Mouse (Mus musculus) frontal cortex, adult 2 months (tissue): Measurements from ENCODE around the gene Zfp989. TPM values are rescaled to one million over a fixed set of nuclear protein-coding genes. Genes with fewer than 3 reads are reported as not detected.
"Not testable (repeated sequence)": the region's sequence is repeated elsewhere in the genome, so short reads cannot be mapped to it uniquely, and the experiment has no call there.

Source experiments
- DNase-seq, 2 experiments: peaks; one replicate each; pipeline ENCODE4 v3.0.0; 2022; ENCODE audit warnings: low spot score in 1 of 2; ENCODE audit errors: extremely low spot score in 1 of 2
- polyA plus RNA-seq: library from polyadenylated mRNA; depleted of rRNA; stranded (reverse); fragments of >200 nt; gene quantifications from 2 replicates; pipeline ENCODE4 v1.2.3, GENCODE M21; 2012; rRNA removed

Zfp989 gene
- not detected in 2 replicates for polyA plus RNA-seq

DNA sequence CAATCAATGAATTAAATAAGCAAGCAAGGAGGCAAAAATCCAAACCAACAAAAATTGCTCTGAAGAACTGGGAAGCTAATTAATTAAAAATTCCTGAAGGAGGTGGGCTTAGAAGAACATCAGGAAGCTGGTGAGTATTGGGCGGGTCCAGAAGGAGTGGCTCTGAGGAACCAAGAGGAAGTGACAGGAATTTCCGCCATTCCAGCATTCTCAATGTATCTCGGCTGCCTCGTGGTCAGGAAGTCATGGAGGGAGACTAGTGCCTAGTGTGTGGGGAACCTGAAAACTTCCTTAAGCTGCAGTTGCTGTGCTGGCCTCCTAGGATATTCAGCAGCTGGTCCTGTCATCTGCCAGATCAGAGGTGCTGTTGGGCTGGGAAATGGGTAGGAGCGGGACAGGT, at the start of gene Zfp989:
TSS of gene Zfp989 (plus strand) at position 220 of the 400 bp plus-strand sequence.
- not testable (repeated sequence) for DNase-seq

DNA sequence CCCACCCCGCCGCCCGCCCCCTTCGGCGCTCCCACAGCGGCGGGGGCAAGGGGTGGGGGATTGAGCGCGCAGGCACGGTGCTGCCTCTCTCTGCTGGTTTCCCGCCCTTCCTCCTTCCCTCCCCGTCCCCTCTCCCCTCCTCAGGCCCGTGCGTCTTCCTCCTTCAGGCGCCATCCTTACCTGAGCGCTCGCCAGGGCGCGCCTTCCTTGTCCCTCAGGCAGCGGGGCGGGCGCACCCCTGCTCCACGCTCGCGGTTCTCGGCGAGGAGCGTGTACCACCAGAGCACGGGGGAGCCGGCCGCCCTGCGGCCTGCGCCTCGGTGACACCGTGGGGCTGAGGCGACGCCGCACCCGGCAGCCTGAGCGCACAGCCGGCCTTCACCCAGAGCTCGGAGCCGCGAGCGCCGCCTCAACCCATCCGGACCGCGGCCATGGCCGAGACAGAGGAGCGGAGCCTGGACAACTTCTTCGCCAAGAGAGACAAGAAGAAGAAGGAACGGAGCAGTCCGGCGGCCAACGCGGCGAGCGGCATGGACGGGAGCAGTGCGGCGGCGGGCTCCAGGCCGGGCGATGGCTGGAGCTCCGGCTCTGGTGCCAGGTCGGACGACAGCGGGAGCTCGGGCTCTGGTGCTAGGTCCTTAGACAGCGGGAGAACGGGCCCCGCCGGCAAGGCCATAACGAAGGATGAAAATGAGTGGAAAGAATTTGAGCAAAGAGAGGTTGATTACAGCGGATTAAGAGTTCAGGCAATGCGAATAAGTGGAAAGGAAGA, 39.3 kb upstream of the Zfp989 start:
- DNase-seq, result no peak

DNA sequence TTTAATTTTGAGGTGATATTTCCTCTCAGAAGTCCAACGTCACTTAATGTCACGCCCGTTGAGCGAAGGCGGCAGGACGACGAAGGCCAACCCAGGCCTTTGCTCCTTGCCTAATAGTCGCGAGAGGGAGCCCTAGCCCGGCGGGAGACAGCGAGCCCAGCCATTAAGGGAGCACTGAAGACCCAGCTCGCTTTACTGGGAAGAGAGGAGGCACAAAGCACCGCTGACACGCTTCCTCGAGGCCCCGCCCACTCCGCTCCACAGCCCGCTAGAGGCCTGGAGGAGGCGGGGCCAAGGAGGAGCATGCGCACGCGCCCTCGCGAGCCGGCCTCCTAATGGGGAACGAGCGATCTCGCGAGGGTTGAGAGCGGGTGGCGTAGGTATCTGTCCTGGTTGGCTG, 30.1 kb upstream of the Zfp989 start:
- not testable (repeated sequence) for DNase-seq

DNA sequence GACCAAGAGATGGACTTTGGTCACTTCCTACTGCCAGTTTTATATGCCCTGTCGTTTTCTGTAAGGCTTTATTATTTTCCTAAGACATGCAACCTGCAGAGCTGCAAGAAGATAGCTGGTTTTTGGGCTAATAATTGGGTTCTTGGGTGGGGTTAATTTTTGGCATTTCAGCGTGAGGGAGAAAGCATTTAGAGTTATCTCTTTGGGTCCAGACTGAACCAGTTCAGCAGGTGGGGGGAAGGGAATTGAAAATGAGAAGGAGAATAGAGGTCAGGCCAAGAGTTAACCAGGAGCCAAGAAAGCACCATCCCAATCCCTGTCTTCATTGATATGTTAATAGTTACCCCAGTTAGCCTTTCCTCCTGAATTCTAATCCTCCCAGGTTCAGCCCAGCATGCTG, 4.8 kb downstream of the Zfp989 start:
- DNase-seq, result not testable (repeated sequence)

DNA sequence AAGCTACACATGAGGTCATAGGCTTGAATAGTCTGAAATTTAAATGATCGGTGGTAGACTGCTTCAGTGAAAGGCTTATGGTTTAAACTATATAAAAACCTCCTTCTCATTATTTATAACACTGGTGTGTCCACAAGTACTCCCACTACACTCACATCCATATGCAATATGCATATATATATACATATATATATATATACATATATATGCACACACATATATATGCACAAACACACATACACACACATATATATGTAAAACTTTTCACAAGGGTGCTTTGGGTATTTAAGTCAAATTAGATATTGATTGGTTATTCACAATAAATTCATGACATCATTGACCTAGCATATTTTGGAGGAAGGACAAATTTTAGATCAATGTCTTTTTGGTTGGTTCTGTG, 46.6 kb downstream of the Zfp989 start:
- not testable (repeated sequence) for DNase-seq

DNA sequence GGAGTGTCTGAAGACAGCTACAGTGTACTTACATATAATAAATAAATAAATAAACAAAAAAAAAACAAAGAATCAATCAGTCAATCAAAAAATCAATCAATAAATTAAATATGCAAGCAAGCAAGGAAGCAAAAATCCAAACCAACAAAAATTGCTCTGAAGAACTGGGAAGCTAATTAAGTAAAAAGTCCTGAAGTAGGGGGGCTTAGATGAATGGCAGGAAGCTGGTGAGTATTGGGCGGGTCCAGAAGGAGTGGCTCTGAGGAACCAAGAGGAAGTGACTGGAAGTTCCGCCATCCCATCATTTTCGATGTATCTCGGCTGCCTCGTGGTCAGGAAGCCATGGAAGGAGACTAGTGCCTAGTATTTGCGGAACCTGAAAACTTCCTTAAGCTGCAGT, 49.8 kb downstream of the Zfp989 start, which contains the start of gene Rex2:
TSS of gene Rex2 (plus strand) at position 301 of the 400 bp plus-strand sequence.
- not testable (repeated sequence) for DNase-seq

DNA sequence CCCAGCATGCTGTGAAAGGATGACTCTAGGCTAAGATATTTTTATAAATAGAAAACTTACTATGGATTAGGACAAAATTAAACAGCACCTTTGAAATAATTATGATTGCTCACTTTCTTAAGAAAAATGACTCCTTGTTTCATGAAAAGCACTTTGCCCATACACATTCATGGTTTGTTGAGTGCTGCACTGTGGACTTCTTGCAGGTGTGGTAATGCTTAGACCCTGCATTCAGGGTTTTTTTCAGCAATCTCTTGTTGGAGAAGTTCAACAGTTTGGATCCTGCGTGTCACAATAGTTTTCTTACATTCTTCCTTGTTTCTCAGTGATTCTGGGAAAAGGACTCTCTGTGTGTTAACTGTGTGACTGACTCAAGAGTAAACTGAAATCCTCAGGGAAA, 54.6 kb downstream of the Zfp989 start:
- DNase-seq, result not testable (repeated sequence)

DNA sequence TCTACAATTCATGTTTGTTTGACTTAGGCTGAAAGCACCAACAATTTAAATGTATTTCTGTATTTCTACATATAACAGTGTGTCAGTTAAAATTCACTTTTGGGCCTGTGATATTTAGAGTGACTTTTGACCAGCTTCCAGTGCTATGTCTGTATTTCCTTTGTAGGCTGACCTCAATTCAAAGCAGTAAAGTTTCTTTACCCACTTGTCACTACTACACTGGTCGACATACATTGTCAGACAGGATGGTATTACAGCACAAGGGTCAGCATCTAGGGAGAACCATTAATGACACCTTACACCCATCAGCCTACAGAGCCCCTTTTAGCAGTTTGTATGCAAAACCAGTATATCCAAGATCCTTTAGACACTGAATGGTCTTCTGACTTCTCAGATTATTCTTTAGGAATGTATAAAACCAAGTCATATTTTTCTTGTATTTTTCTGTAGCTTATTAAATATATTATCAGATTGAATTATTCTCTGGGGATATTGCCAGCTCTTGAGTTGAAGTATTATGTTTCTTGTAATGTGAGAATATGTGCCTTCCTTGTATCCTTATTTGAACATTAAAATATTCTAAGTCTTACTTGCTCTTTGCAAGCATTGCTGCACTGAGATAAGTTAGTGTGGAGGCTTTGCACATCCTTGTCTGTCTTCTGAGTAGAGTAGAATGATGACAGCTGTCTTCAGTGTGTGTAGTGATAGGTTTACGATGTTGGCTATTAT, 59.7 kb downstream of the Zfp989 start:
- DNase-seq, result not testable (repeated sequence)

Other genes starting within 250 kb of the Zfp989 start
- not detected in 2 replicates for gene Gm21411, start 62.4 kb upstream of the Zfp989 start, polyA plus RNA-seq
- not detected in 2 replicates for gene Rex2, start 49.9 kb downstream of the Zfp989 start, polyA plus RNA-seq
- 1.9 TPM in 2 replicates for gene Zfp991, start 160.1 kb downstream of the Zfp989 start, polyA plus RNA-seq